Mouse (Mus musculus): Measurements from ENCODE around the gene Slc4a4. TPM values are rescaled to one million over a fixed set of nuclear protein-coding genes. Genes with fewer than 3 reads are reported as not detected.
"Not testable (repeated sequence)": the region's sequence is repeated elsewhere in the genome, so short reads cannot be mapped to it uniquely, and the experiment has no call there.

Slc4a4 gene
- polyA plus RNA-seq, 2 experiments, result 0.50 to 0.57 TPM

- WGBS (ENCODE audit: insufficient replicate concordance), result 61% methylated on average over 9 of the region's 9 CpGs
- no peak for ATAC-seq (ENCODE audit: insufficient read depth)
- H3K27me3 ChIP-seq (ENCODE audit: control insufficient read depth, insufficient read depth, low read length), result no peaks in the 10 kb centered on the region
- H3K4me3 ChIP-seq (ENCODE audit: insufficient read depth in 1 of 2, low read depth in 2 of 2, low read length in 2 of 2), result no peak overlapping the region
- H3K4me1 ChIP-seq (replicated peaks; ENCODE audit: control insufficient read depth in 2 of 2, insufficient read depth in 2 of 2, low read length in 1 of 2), result no peaks in the 10 kb centered on the region
- DNase-seq (ENCODE audit: low read depth in 3 of 3, low spot score in 3 of 3), result no peak
- H3K9ac ChIP-seq (replicated peaks), result no peak overlapping the region
- TF ChIP-seq CTCF (IDR thresholded peaks at IDR 0.05; ENCODE audit: low read depth), result no peak
- no peak for TF ChIP-seq EP300 (IDR thresholded peaks at IDR 0.05; ENCODE audit: low read depth)
- no peak overlapping the region for H3K4me2 ChIP-seq (ENCODE audit: low read depth)
- H3K27ac ChIP-seq, result no peak overlapping the region
- no peaks in the 10 kb centered on the region for H3K36me3 ChIP-seq (replicated peaks; ENCODE audit: control insufficient read depth, insufficient read depth, low read depth)
- no peaks in the 10 kb centered on the region for H3K9me3 ChIP-seq (ENCODE audit: control insufficient read depth, low read length)
These were observed 103.7 kb downstream of the Slc4a4 start for GRCm38 (mm10) chr5:88990196-88990747.

- ATAC-seq (ENCODE audit: insufficient read depth); H3K9ac ChIP-seq (replicated peaks); H3K27ac ChIP-seq: not testable (repeated sequence)
These were observed 104.7 kb downstream of the Slc4a4 start for GRCm38 (mm10) chr5:88991309-88991708.

GRCm38 (mm10) chr5:88994533-88994932 lies 107.9 kb downstream of the Slc4a4 start:
- H3K4me3 ChIP-seq (ENCODE audit: insufficient read depth in 1 of 2, low read depth in 2 of 2, low read length in 2 of 2), result no peak overlapping the region
- 85% methylated on average over 5 of the region's 5 CpGs for WGBS (ENCODE audit: insufficient replicate concordance)
- no peaks in the 10 kb centered on the region for H3K36me3 ChIP-seq (replicated peaks; ENCODE audit: control insufficient read depth, insufficient read depth, low read depth)
- H3K27ac ChIP-seq, result no peak overlapping the region
- no peak overlapping the region for H3K4me2 ChIP-seq (ENCODE audit: low read depth)
- no peak for ATAC-seq (ENCODE audit: insufficient read depth)
- no peaks in the 10 kb centered on the region for H3K27me3 ChIP-seq (ENCODE audit: control insufficient read depth, insufficient read depth, low read length)
- no peaks in the 10 kb centered on the region for H3K4me1 ChIP-seq (replicated peaks; ENCODE audit: control insufficient read depth in 2 of 2, insufficient read depth in 2 of 2, low read length in 1 of 2)
- no peak for TF ChIP-seq EP300 (IDR thresholded peaks at IDR 0.05; ENCODE audit: low read depth)
- no peak for TF ChIP-seq CTCF (IDR thresholded peaks at IDR 0.05; ENCODE audit: low read depth)
- H3K9ac ChIP-seq (replicated peaks), result no peak overlapping the region
- H3K9me3 ChIP-seq (ENCODE audit: control insufficient read depth, low read length), result no peaks in the 10 kb centered on the region
- DNase-seq (ENCODE audit: low read depth in 3 of 3, low spot score in 3 of 3), result no peak

More at GRCm38 (mm10) chr5:88991309-88991708, 104.7 kb downstream of the Slc4a4 start:
- not testable (repeated sequence) for H3K9me3 ChIP-seq (ENCODE audit: control insufficient read depth, low read length); H3K4me1 ChIP-seq (replicated peaks; ENCODE audit: control insufficient read depth in 2 of 2, insufficient read depth in 2 of 2, low read length in 1 of 2); H3K4me3 ChIP-seq (ENCODE audit: insufficient read depth in 1 of 2, low read depth in 2 of 2, low read length in 2 of 2); H3K4me2 ChIP-seq (ENCODE audit: low read depth); H3K36me3 ChIP-seq (replicated peaks; ENCODE audit: control insufficient read depth, insufficient read depth, low read depth); H3K27me3 ChIP-seq (ENCODE audit: control insufficient read depth, insufficient read depth, low read length)
- DNase-seq (ENCODE audit: low read depth in 3 of 3, low spot score in 3 of 3), result peak in 1 of 3 experiments; percentile 3
- WGBS (ENCODE audit: insufficient replicate concordance), result 51% methylated on average over 2 of the region's 2 CpGs

- Histone ChIP-seq H3K27ac (no peak overlapping the region), H3K4me1 (replicated peaks; ENCODE audit: control insufficient read depth in 2 of 2, insufficient read depth in 2 of 2, low read length in 1 of 2) (no peaks in the 10 kb centered on the region), H3K9me3 (ENCODE audit: control insufficient read depth, low read length) (no peaks in the 10 kb centered on the region), H3K36me3 (replicated peaks; ENCODE audit: control insufficient read depth, insufficient read depth, low read depth) (no peaks in the 10 kb centered on the region), H3K27me3 (ENCODE audit: control insufficient read depth, insufficient read depth, low read length) (no peaks in the 10 kb centered on the region), H3K4me3 (ENCODE audit: insufficient read depth in 1 of 2, low read depth in 2 of 2, low read length in 2 of 2) (no peak overlapping the region), H3K9ac (replicated peaks) (no peak overlapping the region), H3K4me2 (ENCODE audit: low read depth) (no peak overlapping the region)
- ATAC-seq (ENCODE audit: insufficient read depth) (no peak), DNase-seq (ENCODE audit: low read depth in 3 of 3, low spot score in 3 of 3) (no peak)
- 74% methylated on average over 8 of the region's 8 CpGs for WGBS (ENCODE audit: insufficient replicate concordance)
- TF ChIP-seq EP300 (IDR thresholded peaks at IDR 0.05; ENCODE audit: low read depth), result no peak
- TF ChIP-seq CTCF (IDR thresholded peaks at IDR 0.05; ENCODE audit: low read depth), result no peak
These were observed 109.6 kb downstream of the Slc4a4 start for GRCm38 (mm10) chr5:88996246-88996645.

DNA sequence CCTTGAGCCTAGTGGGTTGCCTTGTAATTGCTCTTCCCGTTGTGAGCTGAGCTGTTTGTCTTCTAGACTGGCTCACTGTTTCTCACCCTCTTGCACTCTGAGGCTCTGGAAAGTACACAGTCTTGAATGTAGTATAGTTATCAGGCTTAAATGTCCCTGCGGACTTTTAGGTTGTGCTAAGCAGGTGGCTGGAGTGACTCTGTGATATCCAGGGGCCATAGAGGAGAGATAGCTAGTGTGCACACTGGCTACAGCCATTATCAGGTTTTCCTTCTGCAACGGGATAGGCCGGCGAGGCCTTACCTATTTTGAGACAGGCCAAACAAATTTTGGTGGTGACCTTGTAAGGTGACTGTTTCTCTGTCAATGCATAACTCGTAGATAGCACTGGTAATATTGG lies 110.7 kb downstream of the Slc4a4 start:
- Histone ChIP-seq H3K9ac (replicated peaks) (no peak overlapping the region), H3K36me3 (replicated peaks; ENCODE audit: control insufficient read depth, insufficient read depth, low read depth) (no peaks in the 10 kb centered on the region), H3K27ac (no peak overlapping the region), H3K9me3 (ENCODE audit: control insufficient read depth, low read length) (no peaks in the 10 kb centered on the region), H3K4me1 (replicated peaks; ENCODE audit: control insufficient read depth in 2 of 2, insufficient read depth in 2 of 2, low read length in 1 of 2) (no peaks in the 10 kb centered on the region), H3K4me3 (ENCODE audit: insufficient read depth in 1 of 2, low read depth in 2 of 2, low read length in 2 of 2) (no peak overlapping the region), H3K4me2 (ENCODE audit: low read depth) (no peak overlapping the region), H3K27me3 (ENCODE audit: control insufficient read depth, insufficient read depth, low read length) (no peaks in the 10 kb centered on the region)
- DNase-seq (ENCODE audit: low read depth in 3 of 3, low spot score in 3 of 3) (no peak), ATAC-seq (ENCODE audit: insufficient read depth) (0 out of 2 replicates have a peak, but pooled peaks have one; percentile 28)
- WGBS (ENCODE audit: insufficient replicate concordance), result 68% methylated on average over 6 of the region's 6 CpGs
- TF ChIP-seq EP300 (IDR thresholded peaks at IDR 0.05; ENCODE audit: low read depth) (no peak), CTCF (IDR thresholded peaks at IDR 0.05; ENCODE audit: low read depth) (no peak)
